Mouse (Mus musculus) limb, embryonic 11.5 days (tissue): Measurements from ENCODE around the gene Gm9268. TPM values are rescaled to one million over a fixed set of nuclear protein-coding genes. Genes with fewer than 3 reads are reported as not detected.
"Not testable (repeated sequence)": the region's sequence is repeated elsewhere in the genome, so short reads cannot be mapped to it uniquely, and the experiment has no call there.

Experiments
- ATAC-seq: fragments of 200-750 bp; cut with Nextera tagmentation; 2 replicates; pipeline ENCODE4 v1.8.0; 2017; ENCODE audit warnings: low read depth; ENCODE audit not compliant: insufficient number of reproducible peaks, low FRiP score, low TSS enrichment
- DNase-seq: peaks from one replicate; pipeline ENCODE4 v3.0.0-alpha.2; 2015; ENCODE audit warnings: low spot score
- H3K27ac ChIP-seq: fragments of 300-500 bp; sonication (generic); replicated peaks from 2 replicates; pipeline ENCODE4 v1.5.1; 2014; ENCODE audit warnings: low read depth, mild to moderate bottlenecking, low read length
- H3K27me3 ChIP-seq: fragments of 300-500 bp; sonication (generic); 2 replicates; pipeline ENCODE4 v1.6.1; 2014; ENCODE audit warnings: mild to moderate bottlenecking, low read length, mixed read lengths; ENCODE audit not compliant: control insufficient read depth, insufficient read depth
- H3K36me3 ChIP-seq: fragments of 300-500 bp; sonication (generic); 2 replicates; pipeline ENCODE4 v1.6.1; 2014; ENCODE audit warnings: mild to moderate bottlenecking, low read length, moderate library complexity, mixed read lengths; ENCODE audit not compliant: control insufficient read depth, insufficient read depth
- H3K4me1 ChIP-seq: fragments of 300-500 bp; sonication (generic); 2 replicates; pipeline ENCODE4 v1.6.1; 2014; ENCODE audit warnings: low read length, mixed read lengths; ENCODE audit not compliant: control insufficient read depth, insufficient read depth
- H3K4me2 ChIP-seq: fragments of 300-500 bp; sonication (generic); 2 replicates; pipeline ENCODE4 v1.6.1; 2014; ENCODE audit warnings: low read depth, mild to moderate bottlenecking, moderate library complexity; ENCODE audit not compliant: severe bottlenecking
- H3K4me3 ChIP-seq: fragments of 300-500 bp; sonication (generic); 2 replicates; pipeline ENCODE4 v1.5.1; 2014; ENCODE audit warnings: low read depth, low read length
- H3K9ac ChIP-seq: fragments of 300-500 bp; sonication (generic); 2 replicates; pipeline ENCODE4 v1.6.1; 2014; ENCODE audit warnings: mild to moderate bottlenecking, low read length
- H3K9me3 ChIP-seq: fragments of 300-500 bp; sonication (generic); 2 replicates; pipeline ENCODE4 v1.6.1; 2016; ENCODE audit warnings: low read length; ENCODE audit not compliant: control insufficient read depth
- WGBS: fragments of 180-500 bp; shearing (Covaris S2); extraction: QIAGEN DNeasy Blood & Tissue Kit; methylation state at CpG from one replicate; pipeline ENCODE4 v1.1.7; 2014; 5-methylcytosine and 5-hydroxymethylcytosine counted together
- polyA plus RNA-seq: library from polyadenylated mRNA; unstranded; fragments of >200 nt; fragmentation: Nextera tagmentation; extraction: Ambion mirVana; gene quantifications from 2 replicates; pipeline ENCODE4 v1.2.1, GENCODE M21; 2014

Gene Gm9268
- not detected in 2 replicates for polyA plus RNA-seq

- not testable (repeated sequence) for H3K4me1 ChIP-seq, DNase-seq, ATAC-seq, H3K36me3 ChIP-seq, H3K9me3 ChIP-seq, H3K4me2 ChIP-seq, H3K9ac ChIP-seq, H3K4me3 ChIP-seq, H3K27me3 ChIP-seq, H3K27ac ChIP-seq
- WGBS: no CpG with 5 or more reads among the region's 1 CpGs
These were observed at the start of gene Gm9268 for GRCm38 (mm10) chr7:43018465-43018864. Gene Gm9268, plus strand, starts transcription at chr7:43018765.

- Histone ChIP-seq H3K9ac (no peak overlapping the region), H3K4me1 (no peaks in the 10 kb centered on the region), H3K36me3 (no peaks in the 10 kb centered on the region), H3K4me3 (no peak overlapping the region), H3K4me2 (no peak overlapping the region), H3K27me3 (no peaks in the 10 kb centered on the region), H3K9me3 (peaks cover 17% of the 10 kb centered on the region; the same call in 1 of the 2 replicates), H3K27ac (no peak overlapping the region)
- no peak for ATAC-seq
- no peak for DNase-seq
- WGBS: 88% methylated on average over 11 of the region's 11 CpGs
These were observed 38.5 kb upstream of the Gm9268 start for GRCm38 (mm10) chr7:42980098-42980497.

- no peak overlapping the region for H3K27ac ChIP-seq
- H3K36me3 ChIP-seq: no peaks in the 10 kb centered on the region
- WGBS: 91% methylated on average over 10 of the region's 10 CpGs
- no peaks in the 10 kb centered on the region for H3K27me3 ChIP-seq
- no peak for ATAC-seq
- no peak overlapping the region for H3K4me2 ChIP-seq
- H3K9ac ChIP-seq: no peak overlapping the region
- no peak overlapping the region for H3K4me3 ChIP-seq
- no peaks in the 10 kb centered on the region for H3K4me1 ChIP-seq
- no peak for DNase-seq
- H3K9me3 ChIP-seq: peaks cover 17% of the 10 kb centered on the region; the same call in 1 of the 2 replicates
These were observed 37.8 kb upstream of the Gm9268 start for GRCm38 (mm10) chr7:42980739-42981138.

- DNase-seq (no peak), ATAC-seq (no peak)
- Histone ChIP-seq H3K27ac (no peak overlapping the region), H3K9me3 (no peaks in the 10 kb centered on the region; the same call in 1 of the 2 replicates), H3K4me1 (no peaks in the 10 kb centered on the region), H3K4me3 (no peak overlapping the region), H3K9ac (no peak overlapping the region), H3K27me3 (no peaks in the 10 kb centered on the region), H3K36me3 (no peaks in the 10 kb centered on the region), H3K4me2 (no peak overlapping the region)
- WGBS: 80% methylated on average over 8 of the region's 8 CpGs
These were observed 59.3 kb downstream of the Gm9268 start for GRCm38 (mm10) chr7:43077831-43078230.

Other genes starting within 250 kb of the Gm9268 start
- not detected in 2 replicates for gene Vmn2r62, start 225.2 kb upstream of the Gm9268 start, polyA plus RNA-seq
- gene Gm2381, start 151.5 kb upstream of the Gm9268 start, polyA plus RNA-seq: not detected in 2 replicates
- gene Vmn2r63, start 84.9 kb upstream of the Gm9268 start, polyA plus RNA-seq: not detected in 2 replicates
- not detected in 2 replicates for gene Zfp936, start 95.5 kb downstream of the Gm9268 start, polyA plus RNA-seq